In the genomic region with DNA sequence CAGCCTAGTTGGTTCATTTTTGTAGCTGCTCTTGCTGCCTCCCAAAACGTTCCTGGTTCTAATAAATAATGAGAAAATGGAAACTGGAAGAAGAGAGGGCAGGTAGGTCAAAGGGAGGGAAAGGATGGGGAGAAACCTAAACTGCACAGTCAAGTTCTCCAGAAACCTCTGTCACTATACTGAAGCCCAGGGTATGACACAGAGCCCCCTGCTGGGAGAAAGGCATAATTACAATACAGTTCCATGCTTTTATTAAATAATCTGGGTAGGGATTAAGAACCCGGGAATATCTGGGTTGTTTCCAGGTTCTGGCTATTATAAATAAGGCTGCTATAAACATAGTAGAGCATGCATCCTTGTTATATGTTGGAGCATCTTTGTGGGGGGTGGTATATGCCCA, we compare ENCODE assay signal across 13 mouse cellular contexts. TPM values are rescaled to one million over a fixed set of nuclear protein-coding genes. Genes with fewer than 3 reads are reported as not detected.
A peak's percentile ranks its signal among the peaks of the same experiment; 100 is the strongest.
DNase-seq lines count a peak whose midpoint lies in the region; ATAC-seq and TF ChIP-seq lines count a peak whose summit lies in the region.
"Had no signal": no experiment of that assay in that cellular context is flagged by ENCODE, and none has a peak within 500 bp of the region (broad histone marks: within the 10 kb centered on the region; RNA-seq: fewer than 3 reads in every experiment).

No protein-coding gene starts in this region.

- H3K9me3 ChIP-seq in limb, embryonic 14.5 days (ENCODE audit: control insufficient read depth, low read length): no peaks in the 10 kb centered on the region
- no peaks in the 10 kb centered on the region for H3K9me3 ChIP-seq in limb, embryonic 10.5 days (replicated peaks)
- H3K9me3 ChIP-seq: embryonic facial prominence, embryonic 13.5 days; midbrain, embryonic 10.5 days had no signal

- H3K27me3 ChIP-seq in limb, embryonic 14.5 days (ENCODE audit: control insufficient read depth, insufficient read depth, low read length): no peaks in the 10 kb centered on the region
- no peaks in the 10 kb centered on the region for H3K27me3 ChIP-seq in limb, embryonic 10.5 days (ENCODE audit: low read depth, poor library complexity, severe bottlenecking)
- H3K27me3 ChIP-seq: embryonic facial prominence, embryonic 13.5 days had no signal

- no peak overlapping the region for H3K27ac ChIP-seq in limb, embryonic 14.5 days (replicated peaks; ENCODE audit: low read depth, low read length)
- H3K27ac ChIP-seq in limb, embryonic 10.5 days: no peak overlapping the region
- H3K27ac ChIP-seq: embryonic facial prominence, embryonic 13.5 days; hindbrain, postnatal 0 days; midbrain, embryonic 10.5 days had no signal

- no peak overlapping the region for H3K9ac ChIP-seq in limb, embryonic 14.5 days (ENCODE audit: low read depth, low read length, severe bottlenecking)
- H3K9ac ChIP-seq: embryonic facial prominence, embryonic 13.5 days had no signal

- no peaks in the 10 kb centered on the region for H3K36me3 ChIP-seq in limb, embryonic 14.5 days (ENCODE audit: control insufficient read depth, insufficient read depth, low read length)
- H3K36me3 ChIP-seq in limb, embryonic 10.5 days: no peaks in the 10 kb centered on the region
- H3K36me3 ChIP-seq: embryonic facial prominence, embryonic 13.5 days; midbrain, embryonic 10.5 days had no signal

- ATAC-seq in limb, embryonic 14.5 days (ENCODE audit: low FRiP score, low read depth): no peak
- no peak for ATAC-seq in cerebellum, adult (ENCODE audit: insufficient number of reproducible peaks, low FRiP score, low TSS enrichment)
- ATAC-seq: hindbrain, postnatal 0 days had no signal

- 35% methylated on average over 2 of the region's 2 CpGs for WGBS in limb, embryonic 14.5 days
- 38% methylated on average over 2 of the region's 2 CpGs for WGBS in limb, embryonic 10.5 days

- H3K4me2 ChIP-seq in limb, embryonic 14.5 days (replicated peaks; ENCODE audit: low read depth, low read length, severe bottlenecking): no peak overlapping the region
- H3K4me2 ChIP-seq: embryonic facial prominence, embryonic 13.5 days had no signal

- H3K4me1 ChIP-seq in limb, embryonic 14.5 days (ENCODE audit: control insufficient read depth, insufficient read depth, low read length): no peaks in the 10 kb centered on the region
- no peaks in the 10 kb centered on the region for H3K4me1 ChIP-seq in limb, embryonic 10.5 days
- H3K4me1 ChIP-seq: embryonic facial prominence, embryonic 13.5 days; midbrain, embryonic 10.5 days had no signal

- peak; percentile 13 to 40 for DNase-seq in cerebellum, postnatal 10 days
- no peak for DNase-seq in cerebellum, postnatal 4 days (ENCODE audit: low spot score in 2 of 2)
- peak; percentile 8 for DNase-seq in limb, embryonic 14.5 days (ENCODE audit: low spot score)
- DNase-seq in limb, embryonic 10.5 days (ENCODE audit: low spot score): no peak
- peak; percentile 28 for DNase-seq in NIH3T3 (ENCODE audit: low read depth)
- DNase-seq in lung, postnatal 36 days: peak; percentile 47
- DNase-seq in right cerebral cortex, postnatal 4 days: no peak
- DNase-seq: adrenal gland, adult 8-10 months; gastrocnemius, postnatal 14 days had no signal

- no peak overlapping the region for H3K4me3 ChIP-seq in limb, embryonic 14.5 days (replicated peaks; ENCODE audit: low read length)
- no peak overlapping the region for H3K4me3 ChIP-seq in limb, embryonic 10.5 days
- H3K4me3 ChIP-seq: embryonic facial prominence, embryonic 13.5 days; midbrain, embryonic 10.5 days had no signal

- no peak for TF ChIP-seq POLR2A in limb, embryonic 14.5 days (IDR thresholded peaks at IDR 0.05; ENCODE audit: borderline replicate concordance, extremely low read depth, insufficient read depth, insufficient read length)

RNA-seq across cellular contexts. Expression of gene Ly9, which starts 6.8 kb away (rescaled TPM):
- 0.69 and 0.82 TPM in 2 replicates for polyA plus RNA-seq in limb, embryonic 14.5 days (2012; rRNA removed)
- 0.12 and 0.18 TPM in 2 replicates for polyA plus RNA-seq in limb, embryonic 14.5 days (2014; fragmentation: Nextera tagmentation; extraction: Ambion mirVana)
- polyA plus RNA-seq in limb, embryonic 10.5 days (2016; fragmentation: Nextera tagmentation; extraction: Ambion mirVana): not detected in 2 replicates
- polyA plus RNA-seq: hindbrain, postnatal 0 days; midbrain, embryonic 10.5 days had no signal

RNA-seq across cellular contexts. Expression of gene Slamf7, which starts 38.9 kb away (rescaled TPM):
- 0.09 and 0.27 TPM in 2 replicates for polyA plus RNA-seq in limb, embryonic 14.5 days (2012; rRNA removed)
- 0.18 and 0.21 TPM in 2 replicates for polyA plus RNA-seq in limb, embryonic 14.5 days (2014; fragmentation: Nextera tagmentation; extraction: Ambion mirVana)
- not detected in 2 replicates for polyA plus RNA-seq in limb, embryonic 10.5 days (2016; fragmentation: Nextera tagmentation; extraction: Ambion mirVana)
- polyA plus RNA-seq: embryonic facial prominence, embryonic 13.5 days; hindbrain, postnatal 0 days; midbrain, embryonic 10.5 days had no signal

RNA-seq across cellular contexts. Expression of gene Cd244a, which starts 55.0 kb away (rescaled TPM):
- 0.03 and 0.06 TPM in 2 replicates for polyA plus RNA-seq in limb, embryonic 14.5 days (2012; rRNA removed)
- polyA plus RNA-seq in limb, embryonic 14.5 days (2014; fragmentation: Nextera tagmentation; extraction: Ambion mirVana): 0.39 TPM in 1 of 2 replicates, not detected in the other
- polyA plus RNA-seq in limb, embryonic 10.5 days (2016; fragmentation: Nextera tagmentation; extraction: Ambion mirVana): not detected in 2 replicates
- polyA plus RNA-seq: embryonic facial prominence, embryonic 13.5 days; hindbrain, postnatal 0 days; midbrain, embryonic 10.5 days had no signal

Comparison
In these comparisons a context has a peak if more than half of its experiments do, and no peak if none do; other contexts are left out.
1. DNase-seq: peak in cerebellum, postnatal 10 days (2 of 2), limb, embryonic 14.5 days (single experiment), NIH3T3 (single experiment) and lung, postnatal 36 days (single experiment); none in cerebellum, postnatal 4 days (0 of 2), limb, embryonic 10.5 days (single experiment) and right cerebral cortex, postnatal 4 days (single experiment).